Mouse (Mus musculus): ENCODE data around the gene Cilp2. TPM values are rescaled to one million over a fixed set of nuclear protein-coding genes. Genes with fewer than 3 reads are reported as not detected.

Gene Cilp2
- 4.1 and 4.2 TPM in 2 replicates for polyA plus RNA-seq (2014; fragmentation: Nextera tagmentation; extraction: Ambion mirVana)

DNA sequence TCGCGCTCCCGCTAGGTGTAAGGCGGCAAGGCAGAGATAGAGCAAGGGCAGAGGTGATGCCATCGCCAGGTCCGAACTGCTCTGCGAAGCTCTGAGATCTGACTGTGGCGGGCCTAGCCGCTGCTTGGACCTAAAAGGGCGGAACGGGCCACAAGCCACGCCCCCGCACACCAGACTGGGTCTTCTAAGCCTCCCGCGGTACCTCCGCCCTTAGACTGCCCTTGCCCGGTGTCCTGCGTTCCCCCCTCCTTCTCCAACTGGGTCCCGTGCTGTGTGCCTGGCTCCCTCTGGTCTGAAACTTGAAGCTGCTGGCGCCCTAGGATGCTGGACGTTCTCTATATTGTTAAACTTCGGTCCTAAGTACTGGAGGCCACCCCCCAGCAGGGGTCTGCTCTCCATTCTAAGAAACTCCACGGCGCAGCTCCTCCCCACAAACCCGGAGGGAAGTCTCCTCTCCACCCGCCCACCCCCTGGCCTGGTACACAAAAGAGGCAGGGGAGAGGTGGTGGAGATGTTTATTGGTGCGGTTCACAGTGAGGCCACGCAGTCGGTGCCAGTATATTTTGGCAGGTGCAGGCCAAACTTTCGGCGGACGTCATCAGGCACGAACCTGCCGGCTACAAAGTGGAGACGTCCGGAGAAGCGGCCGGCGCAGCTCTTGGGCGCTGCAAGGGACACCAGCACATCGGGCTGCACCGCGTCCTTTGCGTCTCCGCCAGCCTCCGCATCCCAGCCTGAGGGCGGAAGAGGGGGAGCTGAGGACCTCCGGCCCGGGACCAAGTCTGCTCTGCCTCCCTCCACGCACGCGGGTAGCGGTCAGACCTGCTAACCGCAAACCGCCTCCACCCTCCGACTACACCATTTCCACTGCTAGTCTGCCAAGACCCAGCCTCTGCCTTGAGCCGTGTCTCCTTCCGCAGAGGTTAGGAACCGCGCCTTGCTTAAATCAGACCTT lies at the start of gene Cilp2:
Gene Cilp2, minus strand, starts transcription at position 399 of the 955 bp plus-strand sequence.
- Histone ChIP-seq H3K27ac (no peak within 1 kb of the TSS), H3K4me3 (replicated peaks; ENCODE audit: low read length) (peak within 1 kb of the TSS; percentile 20), H3K9me3 (ENCODE audit: control insufficient read depth, low read length) (no peaks in the 10 kb centered on the region), H3K9ac (no peak within 1 kb of the TSS; the same call in 1 of the 2 replicates), H3K4me2 (replicated peaks) (peak within 1 kb of the TSS; percentile 41), H3K4me1 (replicated peaks; ENCODE audit: control insufficient read depth, insufficient read depth, low read length) (peaks cover 22% of the 10 kb centered on the region; the same call in 1 of the 2 replicates), H3K36me3 (replicated peaks; ENCODE audit: control insufficient read depth, insufficient read depth) (peaks cover 3% of the 10 kb centered on the region; the same call in 1 of the 2 replicates), H3K27me3 (ENCODE audit: control insufficient read depth, insufficient read depth, low read length) (peaks cover 82% of the 10 kb centered on the region)
- WGBS, result under 1% methylated on average over 59 of the region's 60 CpGs
- no peak for DNase-seq (ENCODE audit: low spot score)
- no peak for ATAC-seq (ENCODE audit: low FRiP score)

DNA sequence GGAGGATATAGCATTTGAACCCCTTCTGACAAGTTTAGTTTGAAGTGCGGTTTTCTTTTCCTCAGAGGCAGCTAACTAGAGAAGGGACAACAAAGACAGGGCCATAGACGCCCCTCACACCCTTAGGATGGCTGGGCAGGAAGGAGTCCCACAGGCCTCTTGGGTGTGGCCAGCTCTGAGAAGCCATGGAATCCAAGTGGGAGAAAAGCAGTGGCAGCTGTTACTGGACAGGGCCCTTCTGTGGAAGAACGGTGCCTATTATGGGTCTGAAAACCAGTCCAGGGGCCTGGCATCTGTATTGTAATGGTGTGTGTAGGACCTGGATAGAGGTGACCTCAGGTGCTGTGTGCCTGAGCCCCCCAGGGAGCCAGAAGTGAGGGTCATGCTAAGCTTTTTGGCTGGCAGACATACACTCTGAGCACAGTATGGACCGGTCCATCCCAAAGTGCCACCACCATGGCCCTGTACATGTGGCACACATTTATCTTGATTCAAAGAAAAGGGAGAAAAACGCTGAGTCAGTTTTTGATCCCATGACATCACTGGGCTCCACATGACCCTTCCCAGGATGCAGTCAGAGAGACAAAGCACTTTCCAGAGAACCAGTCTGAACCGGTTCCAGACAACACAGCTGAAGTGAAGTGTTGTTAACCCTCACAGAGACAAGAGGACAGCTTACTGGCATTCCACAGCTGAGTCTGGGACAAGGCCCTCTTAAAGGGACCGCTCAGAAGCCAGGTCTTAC lies 48.7 kb upstream of the Cilp2 start:
- peak; percentile 59 for DNase-seq (ENCODE audit: low spot score)

GRCm38 (mm10) chr8:69935431-69935830 lies 47.9 kb upstream of the Cilp2 start:
- H3K4me3 ChIP-seq (replicated peaks; ENCODE audit: low read length), result no peak overlapping the region
- WGBS, result 94% methylated on average over 3 of the region's 3 CpGs
- H3K4me2 ChIP-seq (replicated peaks), result no peak overlapping the region
- peaks cover 17% of the 10 kb centered on the region; the same call in 1 of the 2 replicates for H3K36me3 ChIP-seq (replicated peaks; ENCODE audit: control insufficient read depth, insufficient read depth)
- no peak for DNase-seq (ENCODE audit: low spot score)
- no peaks in the 10 kb centered on the region for H3K27me3 ChIP-seq (ENCODE audit: control insufficient read depth, insufficient read depth, low read length)
- H3K9me3 ChIP-seq (ENCODE audit: control insufficient read depth, low read length), result no peaks in the 10 kb centered on the region
- H3K9ac ChIP-seq, result no peak overlapping the region
- H3K27ac ChIP-seq, result no peak overlapping the region
- peaks cover 4% of the 10 kb centered on the region; the same call in 1 of the 2 replicates for H3K4me1 ChIP-seq (replicated peaks; ENCODE audit: control insufficient read depth, insufficient read depth, low read length)
- ATAC-seq (ENCODE audit: low FRiP score), result no peak

More for the DNA sequence above, 48.7 kb upstream of the Cilp2 start:
- Histone ChIP-seq H3K4me1 (replicated peaks; ENCODE audit: control insufficient read depth, insufficient read depth, low read length) (peaks cover 4% of the 10 kb centered on the region; the same call in 1 of the 2 replicates), H3K27ac (0 out of 2 replicates have a peak overlapping the region, but pooled peaks have one; percentile 36), H3K4me2 (replicated peaks) (no peak overlapping the region), H3K9ac (no peak overlapping the region), H3K36me3 (replicated peaks; ENCODE audit: control insufficient read depth, insufficient read depth) (peaks cover 17% of the 10 kb centered on the region; the same call in 1 of the 2 replicates), H3K27me3 (ENCODE audit: control insufficient read depth, insufficient read depth, low read length) (no peaks in the 10 kb centered on the region), H3K9me3 (ENCODE audit: control insufficient read depth, low read length) (no peaks in the 10 kb centered on the region), H3K4me3 (replicated peaks; ENCODE audit: low read length) (no peak overlapping the region)
- 73% methylated on average over 7 of the region's 7 CpGs for WGBS
- ATAC-seq (ENCODE audit: low FRiP score), result peak; percentile 69

- H3K9ac ChIP-seq, result no peak overlapping the region
- no peak overlapping the region for H3K4me2 ChIP-seq (replicated peaks)
- H3K27me3 ChIP-seq (ENCODE audit: control insufficient read depth, insufficient read depth, low read length), result no peaks in the 10 kb centered on the region
- H3K4me3 ChIP-seq (replicated peaks; ENCODE audit: low read length), result no peak overlapping the region
- H3K9me3 ChIP-seq (ENCODE audit: control insufficient read depth, low read length), result no peaks in the 10 kb centered on the region
- DNase-seq (ENCODE audit: low spot score) (no peak), ATAC-seq (ENCODE audit: low FRiP score) (no peak)
- peaks cover 4% of the 10 kb centered on the region; the same call in 1 of the 2 replicates for H3K4me1 ChIP-seq (replicated peaks; ENCODE audit: control insufficient read depth, insufficient read depth, low read length)
- peaks cover 17% of the 10 kb centered on the region; the same call in 1 of the 2 replicates for H3K36me3 ChIP-seq (replicated peaks; ENCODE audit: control insufficient read depth, insufficient read depth)
- H3K27ac ChIP-seq, result no peak overlapping the region
- 95% methylated on average over 5 of the region's 5 CpGs for WGBS
These were observed 47.1 kb upstream of the Cilp2 start for GRCm38 (mm10) chr8:69934582-69934981.

GRCm38 (mm10) chr8:69933811-69934210 lies 46.3 kb upstream of the Cilp2 start:
- ATAC-seq (ENCODE audit: low FRiP score) (no peak), DNase-seq (ENCODE audit: low spot score) (no peak)
- Histone ChIP-seq H3K27ac (no peak overlapping the region), H3K27me3 (ENCODE audit: control insufficient read depth, insufficient read depth, low read length) (no peaks in the 10 kb centered on the region), H3K36me3 (replicated peaks; ENCODE audit: control insufficient read depth, insufficient read depth) (peaks cover 17% of the 10 kb centered on the region; the same call in 1 of the 2 replicates), H3K9ac (no peak overlapping the region), H3K4me3 (replicated peaks; ENCODE audit: low read length) (no peak overlapping the region), H3K4me2 (replicated peaks) (no peak overlapping the region), H3K4me1 (replicated peaks; ENCODE audit: control insufficient read depth, insufficient read depth, low read length) (peaks cover 4% of the 10 kb centered on the region; the same call in 1 of the 2 replicates), H3K9me3 (ENCODE audit: control insufficient read depth, low read length) (no peaks in the 10 kb centered on the region)
- WGBS, result 87% methylated on average over 2 of the region's 2 CpGs

GRCm38 (mm10) chr8:69926901-69927300 lies 39.4 kb upstream of the Cilp2 start:
- Histone ChIP-seq H3K4me1 (replicated peaks; ENCODE audit: control insufficient read depth, insufficient read depth, low read length) (no peaks in the 10 kb centered on the region), H3K36me3 (replicated peaks; ENCODE audit: control insufficient read depth, insufficient read depth) (no peaks in the 10 kb centered on the region), H3K4me3 (replicated peaks; ENCODE audit: low read length) (no peak overlapping the region), H3K27me3 (ENCODE audit: control insufficient read depth, insufficient read depth, low read length) (no peaks in the 10 kb centered on the region), H3K9me3 (ENCODE audit: control insufficient read depth, low read length) (no peaks in the 10 kb centered on the region), H3K4me2 (replicated peaks) (no peak overlapping the region), H3K27ac (no peak overlapping the region), H3K9ac (no peak overlapping the region)
- ATAC-seq (ENCODE audit: low FRiP score) (no peak), DNase-seq (ENCODE audit: low spot score) (no peak)

GRCm38 (mm10) chr8:69923986-69924385 lies 36.5 kb upstream of the Cilp2 start:
- H3K4me1 ChIP-seq (replicated peaks; ENCODE audit: control insufficient read depth, insufficient read depth, low read length), result peaks cover 13% of the 10 kb centered on the region; the same call in 1 of the 2 replicates
- WGBS, result 83% methylated on average over 1 of the region's 1 CpGs

GRCm38 (mm10) chr8:69921141-69921540 lies 33.7 kb upstream of the Cilp2 start:
- WGBS, result 98% methylated on average over 2 of the region's 2 CpGs
- Histone ChIP-seq H3K27me3 (ENCODE audit: control insufficient read depth, insufficient read depth, low read length) (no peaks in the 10 kb centered on the region), H3K4me1 (replicated peaks; ENCODE audit: control insufficient read depth, insufficient read depth, low read length) (peaks cover 13% of the 10 kb centered on the region; the same call in 1 of the 2 replicates), H3K36me3 (replicated peaks; ENCODE audit: control insufficient read depth, insufficient read depth) (no peaks in the 10 kb centered on the region), H3K4me3 (replicated peaks; ENCODE audit: low read length) (no peak overlapping the region), H3K9ac (peak overlapping the region; percentile 16), H3K27ac (peak overlapping the region; percentile 77; the same call in 1 of the 2 replicates), H3K4me2 (replicated peaks) (no peak overlapping the region), H3K9me3 (ENCODE audit: control insufficient read depth, low read length) (no peaks in the 10 kb centered on the region)
- DNase-seq (ENCODE audit: low spot score), result no peak
- ATAC-seq (ENCODE audit: low FRiP score), result no peak

More at GRCm38 (mm10) chr8:69923986-69924385, 36.5 kb upstream of the Cilp2 start:
- Histone ChIP-seq H3K9ac (no peak overlapping the region), H3K36me3 (replicated peaks; ENCODE audit: control insufficient read depth, insufficient read depth) (no peaks in the 10 kb centered on the region), H3K27ac (no peak overlapping the region), H3K27me3 (ENCODE audit: control insufficient read depth, insufficient read depth, low read length) (no peaks in the 10 kb centered on the region), H3K4me3 (replicated peaks; ENCODE audit: low read length) (no peak overlapping the region), H3K9me3 (ENCODE audit: control insufficient read depth, low read length) (no peaks in the 10 kb centered on the region), H3K4me2 (replicated peaks) (no peak overlapping the region)
- ATAC-seq (ENCODE audit: low FRiP score) (no peak), DNase-seq (ENCODE audit: low spot score) (no peak)
